8 mouse cellular contexts compared by ENCODE assay signal in the genomic region with DNA sequence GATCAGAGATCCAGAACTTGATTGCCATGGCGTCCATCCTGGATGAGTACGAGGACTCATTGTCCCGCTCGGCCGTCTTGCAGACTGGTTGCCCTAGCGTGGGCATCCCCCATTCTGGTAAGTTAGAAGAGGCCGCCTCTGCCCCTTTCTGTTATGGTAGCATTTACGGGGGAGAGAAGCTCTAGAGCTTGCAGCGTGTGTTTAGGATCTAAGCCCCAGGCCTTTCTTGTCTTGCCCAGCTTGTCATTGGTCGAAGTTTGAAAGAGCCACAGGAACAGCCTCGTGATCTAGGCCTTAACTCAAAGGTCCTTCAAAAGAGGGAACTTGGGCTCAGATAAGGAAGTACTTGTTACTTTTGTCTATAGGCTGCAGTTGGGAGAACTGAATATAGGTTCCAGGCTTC. TPM values are rescaled to one million over a fixed set of nuclear protein-coding genes. Genes with fewer than 3 reads are reported as not detected.
DNase-seq lines count a peak whose midpoint lies in the region; ATAC-seq and TF ChIP-seq lines count a peak whose summit lies in the region.

No protein-coding gene starts in this region.

- intact Hi-C loops in gastrocnemius, postnatal 14 days (cut with DNase I; ENCODE audit: low total_unique reads) = no loop called here

- ATAC-seq in lung, embryonic 14.5 days (ENCODE audit: insufficient read depth) = peak; percentile 8; the same call in 1 of the 2 replicates
- ATAC-seq in embryonic facial prominence, embryonic 13.5 days (ENCODE audit: insufficient number of reproducible peaks, insufficient read depth, low FRiP score, low TSS enrichment, low read depth) = no peak
- ATAC-seq in hindbrain, embryonic 14.5 days (ENCODE audit: low FRiP score) = no peak
- ATAC-seq in megakaryocyte-erythroid progenitor cell, adult 5-6 weeks (replicated peaks; ENCODE audit: low FRiP score, low TSS enrichment, poor library complexity, severe bottlenecking) = 0 out of 2 replicates have a peak, but pooled peaks have one; percentile 14

- H3K9ac ChIP-seq in lung, embryonic 14.5 days = peak overlapping the region; percentile 80
- H3K9ac ChIP-seq in embryonic facial prominence, embryonic 13.5 days = peak overlapping the region; percentile 88
- peak overlapping the region; percentile 78 for H3K9ac ChIP-seq in hindbrain, embryonic 14.5 days

- H3K27ac ChIP-seq in lung, embryonic 14.5 days (ENCODE audit: low read depth) = peak overlapping the region; percentile 50; the same call in 1 of the 2 replicates
- H3K27ac ChIP-seq in embryonic facial prominence, embryonic 13.5 days = peak overlapping the region; percentile 16; the same call in 1 of the 2 replicates
- H3K27ac ChIP-seq in hindbrain, embryonic 14.5 days = peak overlapping the region; percentile 33; the same call in 1 of the 2 replicates

- DNase-seq in lung, embryonic 14.5 days = no peak
- no peak for DNase-seq in lung, postnatal 10 days
- no peak for DNase-seq in hindbrain, embryonic 14.5 days (ENCODE audit: low spot score)
- peak; percentile 21 for DNase-seq in thymus, postnatal 25 days
- no peak for DNase-seq in gastrocnemius, postnatal 14 days
- no peak for DNase-seq in urinary bladder, postnatal 36 days (ENCODE audit: low spot score in 2 of 2)

- H3K9me3 ChIP-seq in lung, embryonic 14.5 days (ENCODE audit: low read depth, low read length) = no peaks in the 10 kb centered on the region
- H3K9me3 ChIP-seq in embryonic facial prominence, embryonic 13.5 days = no peaks in the 10 kb centered on the region
- no peaks in the 10 kb centered on the region for H3K9me3 ChIP-seq in hindbrain, embryonic 14.5 days (ENCODE audit: control insufficient read depth, low read length)

- WGBS in lung, embryonic 14.5 days = 2% methylated on average over 11 of the region's 11 CpGs
- WGBS in embryonic facial prominence, embryonic 13.5 days = 3% methylated on average over 11 of the region's 11 CpGs
- WGBS in hindbrain, embryonic 14.5 days = 5% methylated on average over 11 of the region's 11 CpGs

- peak overlapping the region; percentile 73 for H3K4me2 ChIP-seq in lung, embryonic 14.5 days
- peak overlapping the region; percentile 92 for H3K4me2 ChIP-seq in embryonic facial prominence, embryonic 13.5 days
- peak overlapping the region; percentile 93 for H3K4me2 ChIP-seq in hindbrain, embryonic 14.5 days (replicated peaks)

- H3K27me3 ChIP-seq in lung, embryonic 14.5 days (ENCODE audit: insufficient read depth, low read length) = no peaks in the 10 kb centered on the region
- H3K27me3 ChIP-seq in embryonic facial prominence, embryonic 13.5 days = no peaks in the 10 kb centered on the region
- no peaks in the 10 kb centered on the region for H3K27me3 ChIP-seq in hindbrain, embryonic 14.5 days (ENCODE audit: control insufficient read depth, insufficient read depth, low read length)

- peaks cover 34% of the 10 kb centered on the region for H3K36me3 ChIP-seq in lung, embryonic 14.5 days (ENCODE audit: insufficient read depth)
- peaks cover 41% of the 10 kb centered on the region for H3K36me3 ChIP-seq in embryonic facial prominence, embryonic 13.5 days
- H3K36me3 ChIP-seq in hindbrain, embryonic 14.5 days (replicated peaks; ENCODE audit: control insufficient read depth, insufficient read depth) = peaks cover 38% of the 10 kb centered on the region

- no peak for TF ChIP-seq CTCF in lung, embryonic 14.5 days (IDR thresholded peaks at IDR 0.05; ENCODE audit: low read depth)

- peak overlapping the region; percentile 78 for H3K4me3 ChIP-seq in lung, embryonic 14.5 days (ENCODE audit: low read depth, low read length)
- peak overlapping the region; percentile 79 for H3K4me3 ChIP-seq in embryonic facial prominence, embryonic 13.5 days
- peak overlapping the region; percentile 66 for H3K4me3 ChIP-seq in hindbrain, embryonic 14.5 days (replicated peaks; ENCODE audit: low read length)

- 0 out of 2 replicates have a peak, but pooled peaks cover 9% of the 10 kb centered on the region for H3K4me1 ChIP-seq in lung, embryonic 14.5 days (ENCODE audit: insufficient read depth)
- peaks cover 13% of the 10 kb centered on the region for H3K4me1 ChIP-seq in embryonic facial prominence, embryonic 13.5 days
- H3K4me1 ChIP-seq in hindbrain, embryonic 14.5 days (replicated peaks; ENCODE audit: control insufficient read depth, insufficient read depth, low read length) = peaks cover 14% of the 10 kb centered on the region

RNA-seq across cellular contexts. Expression of gene Vps18, which starts 0.5 kb away (rescaled TPM):
- polyA plus RNA-seq in lung, embryonic 14.5 days (2014; fragmentation: Nextera tagmentation; extraction: Ambion mirVana) = 15.9 and 17.5 TPM in 2 replicates
- polyA plus RNA-seq in embryonic facial prominence, embryonic 13.5 days (2015; fragmentation: Nextera tagmentation; extraction: Ambion mirVana) = 20.1 and 20.7 TPM in 2 replicates
- polyA plus RNA-seq in hindbrain, embryonic 14.5 days (2014; fragmentation: Nextera tagmentation; extraction: Ambion mirVana) = 19.3 and 19.7 TPM in 2 replicates
- total RNA-seq in megakaryocyte-erythroid progenitor cell, adult 5-6 weeks (2014; fragmentation: Nextera tagmentation) = 9.0 and 13.1 TPM in 2 replicates
- 6.5 and 12.4 TPM in 2 replicates for total RNA-seq in megakaryocyte-erythroid progenitor cell, adult 5-6 weeks (2017)
- total RNA-seq in gastrocnemius, postnatal 14 days (2021) = 1 to 10 TPM; 8.3 to 8.9 TPM

RNA-seq across cellular contexts. Expression of gene Rhov, which starts 17.9 kb away (rescaled TPM):
- polyA plus RNA-seq in lung, embryonic 14.5 days (2014; fragmentation: Nextera tagmentation; extraction: Ambion mirVana) = 0.11 and 0.24 TPM in 2 replicates
- polyA plus RNA-seq in embryonic facial prominence, embryonic 13.5 days (2015; fragmentation: Nextera tagmentation; extraction: Ambion mirVana) = 16.7 and 17.9 TPM in 2 replicates
- 20.9 and 26.9 TPM in 2 replicates for polyA plus RNA-seq in hindbrain, embryonic 14.5 days (2014; fragmentation: Nextera tagmentation; extraction: Ambion mirVana)
- not detected in 2 replicates for total RNA-seq in megakaryocyte-erythroid progenitor cell, adult 5-6 weeks (2014; fragmentation: Nextera tagmentation)
- not detected in 2 replicates for total RNA-seq in megakaryocyte-erythroid progenitor cell, adult 5-6 weeks (2017)
- not detected for total RNA-seq in gastrocnemius, postnatal 14 days (2021)

RNA-seq across cellular contexts. Expression of gene Dll4, which starts 36.6 kb away (rescaled TPM):
- 8.1 and 10.0 TPM in 2 replicates for polyA plus RNA-seq in lung, embryonic 14.5 days (2014; fragmentation: Nextera tagmentation; extraction: Ambion mirVana)
- 4.2 and 4.6 TPM in 2 replicates for polyA plus RNA-seq in embryonic facial prominence, embryonic 13.5 days (2015; fragmentation: Nextera tagmentation; extraction: Ambion mirVana)
- polyA plus RNA-seq in hindbrain, embryonic 14.5 days (2014; fragmentation: Nextera tagmentation; extraction: Ambion mirVana) = 3.9 and 4.8 TPM in 2 replicates
- not detected in 2 replicates for total RNA-seq in megakaryocyte-erythroid progenitor cell, adult 5-6 weeks (2014; fragmentation: Nextera tagmentation)
- total RNA-seq in megakaryocyte-erythroid progenitor cell, adult 5-6 weeks (2017) = not detected in 2 replicates
- 10 to 100 TPM; 10.4 to 12.9 TPM for total RNA-seq in gastrocnemius, postnatal 14 days (2021)

RNA-seq across cellular contexts. Expression of gene Spint1, which starts 51.9 kb away (rescaled TPM):
- 25.4 and 25.5 TPM in 2 replicates for polyA plus RNA-seq in lung, embryonic 14.5 days (2014; fragmentation: Nextera tagmentation; extraction: Ambion mirVana)
- 15.3 and 15.4 TPM in 2 replicates for polyA plus RNA-seq in embryonic facial prominence, embryonic 13.5 days (2015; fragmentation: Nextera tagmentation; extraction: Ambion mirVana)
- polyA plus RNA-seq in hindbrain, embryonic 14.5 days (2014; fragmentation: Nextera tagmentation; extraction: Ambion mirVana) = 0.78 and 0.90 TPM in 2 replicates
- not detected in 2 replicates for total RNA-seq in megakaryocyte-erythroid progenitor cell, adult 5-6 weeks (2014; fragmentation: Nextera tagmentation)
- total RNA-seq in megakaryocyte-erythroid progenitor cell, adult 5-6 weeks (2017) = 0.42 TPM in 1 of 2 replicates, not detected in the other
- total RNA-seq in gastrocnemius, postnatal 14 days (2021) = under 1 TPM in 1 of 2 experiments, not detected in 1; 0.64 TPM

RNA-seq across cellular contexts. Expression of gene Ppp1r14d, which starts 59.3 kb away (rescaled TPM):
- 0.41 and 0.42 TPM in 2 replicates for polyA plus RNA-seq in lung, embryonic 14.5 days (2014; fragmentation: Nextera tagmentation; extraction: Ambion mirVana)
- polyA plus RNA-seq in embryonic facial prominence, embryonic 13.5 days (2015; fragmentation: Nextera tagmentation; extraction: Ambion mirVana) = 0.28 and 0.47 TPM in 2 replicates
- not detected in 2 replicates for polyA plus RNA-seq in hindbrain, embryonic 14.5 days (2014; fragmentation: Nextera tagmentation; extraction: Ambion mirVana)
- total RNA-seq in megakaryocyte-erythroid progenitor cell, adult 5-6 weeks (2014; fragmentation: Nextera tagmentation) = not detected in 2 replicates
- total RNA-seq in megakaryocyte-erythroid progenitor cell, adult 5-6 weeks (2017) = not detected in 2 replicates
- total RNA-seq in gastrocnemius, postnatal 14 days (2021) = not detected

Comparison
In these comparisons a context has a peak if more than half of its experiments do, and no peak if none do; other contexts are left out.
1. ATAC-seq: peak in lung, embryonic 14.5 days (single experiment) and megakaryocyte-erythroid progenitor cell, adult 5-6 weeks (single experiment); none in embryonic facial prominence, embryonic 13.5 days (single experiment) and hindbrain, embryonic 14.5 days (single experiment).
2. RNA of gene Rhov, which starts 17.9 kb away (polyA plus RNA-seq): 20.9 to 26.9 TPM in hindbrain, embryonic 14.5 days and 16.7 to 17.9 TPM in embryonic facial prominence, embryonic 13.5 days; 0.11 to 0.24 TPM in lung, embryonic 14.5 days; every median in the first group is over 10 times any median in the second.
3. Peak in every context shown above with its lines, with median percentiles within 50 percentile points of each other: H3K27ac ChIP-seq, H3K4me2 ChIP-seq, H3K4me3 ChIP-seq and H3K9ac ChIP-seq.